Mouse (Mus musculus) Patski (cell line): ENCODE results near the gene Ccdc162. TPM values are rescaled to one million over a fixed set of nuclear protein-coding genes. Genes with fewer than 3 reads are reported as not detected.
A peak's percentile ranks its signal among the peaks of the same experiment; 100 is the strongest.

Experiments
- ATAC-seq: fragments of 100-300 bp; one replicate; pipeline ENCODE4 v1.8.0; 2021
- CTCF ChIA-PET: fragments of 350-600 bp; sonication (Branson Sonifier 250); formaldehyde crosslinking; loops from one replicate; lab custom pipeline; 2022; ENCODE audit warnings: inconsistent platforms; lab: Charles Lee
- POLR2A ChIA-PET: fragments of 350-600 bp; sonication (Branson Sonifier 250); formaldehyde crosslinking; loops from one replicate; lab custom pipeline; 2022; ENCODE audit warnings: antibody characterized with exemption, inconsistent platforms; lab: Charles Lee
- DNase-seq: peaks from one replicate; pipeline ENCODE4 v3.0.0-alpha.2; 2011; ENCODE audit warnings: low read depth, low spot score
- H3K27me3 ChIP-seq: fragments of 371-371 bp; one replicate; pipeline ENCODE4 v1.5.1; 2021
- CTCF ChIP-seq: fragments of 100-300 bp; IDR thresholded peaks from one replicate; pipeline ENCODE4 v1.5.1; 2021
- in situ Hi-C: fragments of 300-500 bp; cut with MboI; formaldehyde crosslinking; loops from 3 replicates; pipeline ENCODE4 v1.11.1; 2018; ENCODE audit warnings: low pct_unique_long_range_greater_than_20kb, mixed read lengths
- polyA plus RNA-seq: library from polyadenylated mRNA; unstranded; gene quantifications from one replicate; pipeline ENCODE4 v1.2.3, GENCODE M21; 2021

The Ccdc162 gene
- polyA plus RNA-seq, 1 experiment from 2014 or later, result 1.7 TPM

- H3K27me3 ChIP-seq, result no peaks in the 10 kb centered on the region
- DNase-seq (no peak), ATAC-seq (no peak)
- TF ChIP-seq CTCF, result no peak
- in situ Hi-C loops, result no loop called here
- POLR2A ChIA-PET, result interaction anchor here (1.3 kb wide), 1 partner anchor 10 kb away, joined by 4 read pairs; no protein-coding TSS in a partner anchor
- CTCF ChIA-PET, result interaction anchor here (1.3 kb wide), 1 partner anchor 10 kb away, joined by 3 read pairs; no protein-coding TSS in a partner anchor
Observed at GRCm38 (mm10) chr10:41583383-41583782, 133.1 kb downstream of the Ccdc162 start.

- ChIA-PET CTCF (interaction anchor here (1.3 kb wide), 1 partner anchor 10 kb away, joined by 3 read pairs; no protein-coding TSS in a partner anchor), POLR2A (interaction anchor here (1.3 kb wide), 1 partner anchor 11 kb away, joined by 4 read pairs; no protein-coding TSS in a partner anchor)
- in situ Hi-C loops, result no loop called here
- H3K27me3 ChIP-seq, result no peaks in the 10 kb centered on the region
- peak; percentile 51 for ATAC-seq
- TF ChIP-seq CTCF, result no peak
- DNase-seq, result no peak
Observed at GRCm38 (mm10) chr10:41582901-41583361, 133.5 kb downstream of the Ccdc162 start.

GRCm38 (mm10) chr10:41580441-41580840, 136.0 kb downstream of the Ccdc162 start:
- no peak for DNase-seq
- CTCF ChIA-PET, result interaction anchor here (1.2 to 1.5 kb wide), 2 partner anchors 8 to 36 kb away, joined by 3 to 4 read pairs; no protein-coding TSS in a partner anchor
- in situ Hi-C loops, result no loop called here

GRCm38 (mm10) chr10:41578541-41578940, 137.9 kb downstream of the Ccdc162 start:
- CTCF ChIA-PET, result no interaction called here
- ATAC-seq (no peak), DNase-seq (no peak)
- POLR2A ChIA-PET, result no interaction called here
- no peaks in the 10 kb centered on the region for H3K27me3 ChIP-seq
- TF ChIP-seq CTCF, result no peak
- in situ Hi-C loops, result no loop called here

More at GRCm38 (mm10) chr10:41580441-41580840, 136.0 kb downstream of the Ccdc162 start:
- ATAC-seq, result no peak
- H3K27me3 ChIP-seq, result no peaks in the 10 kb centered on the region
- POLR2A ChIA-PET, result no interaction called here
- TF ChIP-seq CTCF, result no peak

GRCm38 (mm10) chr10:41576328-41576833, 140.1 kb downstream of the Ccdc162 start:
- in situ Hi-C loops, result no loop called here
- no peak for TF ChIP-seq CTCF
- no peaks in the 10 kb centered on the region for H3K27me3 ChIP-seq
- ChIA-PET CTCF (no interaction called here), POLR2A (no interaction called here)
- ATAC-seq, result no peak
- DNase-seq, result no peak

- H3K27me3 ChIP-seq, result no peaks in the 10 kb centered on the region
- ATAC-seq, result no peak
- ChIA-PET CTCF (no interaction called here), POLR2A (no interaction called here)
- DNase-seq, result no peak
- TF ChIP-seq CTCF, result no peak
- in situ Hi-C loops, result no loop called here
Observed at GRCm38 (mm10) chr10:41575451-41576327, 140.7 kb downstream of the Ccdc162 start.

- ATAC-seq (no peak), DNase-seq (no peak)
- TF ChIP-seq CTCF, result no peak
- in situ Hi-C loops, result no loop called here
- ChIA-PET CTCF (no interaction called here), POLR2A (no interaction called here)
- H3K27me3 ChIP-seq, result no peaks in the 10 kb centered on the region
Observed at GRCm38 (mm10) chr10:41573190-41573589, 143.2 kb downstream of the Ccdc162 start.

GRCm38 (mm10) chr10:41572274-41572673, 144.2 kb downstream of the Ccdc162 start:
- POLR2A ChIA-PET, result no interaction called here
- in situ Hi-C loops, result no loop called here
- no peak for TF ChIP-seq CTCF

GRCm38 (mm10) chr10:41571065-41571464, 145.4 kb downstream of the Ccdc162 start:
- ATAC-seq, result no peak
- no peaks in the 10 kb centered on the region for H3K27me3 ChIP-seq

More at GRCm38 (mm10) chr10:41572274-41572673, 144.2 kb downstream of the Ccdc162 start:
- no peak for DNase-seq
- H3K27me3 ChIP-seq, result no peaks in the 10 kb centered on the region
- ATAC-seq, result no peak
- CTCF ChIA-PET, result interaction anchor here (1.7 kb wide), 1 partner anchor 9 kb away, joined by 4 read pairs; no protein-coding TSS in a partner anchor

GRCm38 (mm10) chr10:41568306-41568705, 148.1 kb downstream of the Ccdc162 start:
- no peak for DNase-seq
- TF ChIP-seq CTCF, result no peak
- POLR2A ChIA-PET, result no interaction called here
- in situ Hi-C loops, result no loop called here
- ATAC-seq, result no peak
- CTCF ChIA-PET, result no interaction called here
- no peaks in the 10 kb centered on the region for H3K27me3 ChIP-seq

More at GRCm38 (mm10) chr10:41571065-41571464, 145.4 kb downstream of the Ccdc162 start:
- ChIA-PET POLR2A (no interaction called here), CTCF (interaction anchor here (1.7 kb wide), 1 partner anchor 10 kb away, joined by 4 read pairs; no protein-coding TSS in a partner anchor)
- no peak for DNase-seq
- in situ Hi-C loops, result no loop called here
- TF ChIP-seq CTCF, result no peak
